Mouse (Mus musculus) heart, adult 18-20 months (tissue): ENCODE results near the gene 1700012P22Rik. TPM values are rescaled to one million over a fixed set of nuclear protein-coding genes. Genes with fewer than 3 reads are reported as not detected.
A peak's percentile ranks its signal among the peaks of the same experiment; 100 is the strongest.

Experiments
- DNase-seq, 2 experiments: peaks; one replicate each; pipeline ENCODE4 v3.0.0; 2021 to 2022; ENCODE audit warnings: mixed read lengths in 1 of 2
- long read RNA-seq, 2 experiments: library from polyadenylated mRNA; stranded (forward); transcript quantifications; one replicate each; pipeline ENCODE4 v2.0.0; 2021
- total RNA-seq, 2 experiments: library from RNA; stranded (reverse); gene quantifications; 2 replicates each; pipeline ENCODE4 v1.2.3; 2021

1700012P22Rik gene
- not detected for total RNA-seq
- long read RNA-seq, experiment 1, result 0 reads
- long read RNA-seq, experiment 2, result 0 reads

DNA sequence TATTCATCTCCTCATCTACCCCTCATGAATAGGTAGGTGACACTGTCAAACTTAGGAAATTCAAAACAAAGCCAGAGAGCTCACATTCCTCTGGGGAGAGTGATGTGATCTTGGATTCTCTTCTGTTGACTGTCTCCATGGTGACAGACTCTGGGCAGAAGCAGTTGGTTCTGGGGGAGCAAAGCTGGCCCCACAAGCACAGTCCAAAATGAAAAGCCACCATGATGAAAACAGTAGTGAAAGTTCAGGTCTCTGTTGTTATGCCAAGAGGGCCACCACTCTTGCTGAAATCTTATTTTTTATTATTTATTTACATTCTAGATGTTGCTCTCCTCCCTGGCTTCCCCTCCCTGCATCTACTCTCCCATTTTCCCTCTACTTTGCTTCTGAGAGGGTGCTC is at the start of gene 1700012P22Rik:
TSS of gene 1700012P22Rik (minus strand) at position 101 of the 400 bp plus-strand sequence.
- no peak for DNase-seq

DNA sequence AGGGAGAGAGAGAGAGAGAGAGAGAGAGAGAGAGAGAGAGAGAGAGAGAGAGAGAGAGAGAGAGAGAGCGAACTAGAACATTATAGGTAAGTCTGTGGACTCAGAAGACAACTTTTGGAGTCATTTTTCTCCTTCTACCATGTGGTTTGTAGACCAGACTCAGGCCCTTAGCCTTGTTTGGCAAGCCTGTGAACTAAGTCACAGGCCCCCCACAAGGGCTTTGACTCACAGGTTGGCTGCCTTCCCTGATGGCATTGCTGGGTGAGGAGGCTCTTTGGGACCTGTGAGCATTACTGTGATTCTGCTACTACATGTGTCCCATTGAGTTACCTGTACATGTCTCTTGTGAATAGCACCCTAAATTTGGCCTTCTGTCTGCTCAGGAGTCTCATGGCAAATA is 29.5 kb upstream of the 1700012P22Rik start:
- no peak for DNase-seq

DNA sequence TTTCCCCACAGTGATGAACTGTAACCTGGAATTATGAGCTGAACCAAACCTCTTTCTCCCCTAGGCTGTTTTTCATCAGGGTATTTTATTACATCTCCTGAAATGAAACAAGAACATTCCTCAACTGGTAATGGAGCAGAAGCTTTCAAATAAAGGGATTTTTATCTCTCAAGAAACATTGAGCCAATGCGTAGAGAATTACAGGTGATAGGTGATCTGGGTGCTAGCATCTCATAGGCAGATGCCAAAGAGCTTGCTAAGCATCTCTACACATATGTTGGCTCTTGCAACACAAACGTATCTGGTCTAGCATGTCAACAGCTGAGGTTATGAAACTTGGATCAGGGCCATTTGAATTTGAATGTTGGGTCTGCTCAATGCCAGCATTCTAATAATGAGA is 26.6 kb upstream of the 1700012P22Rik start:
- no peak for DNase-seq

DNA sequence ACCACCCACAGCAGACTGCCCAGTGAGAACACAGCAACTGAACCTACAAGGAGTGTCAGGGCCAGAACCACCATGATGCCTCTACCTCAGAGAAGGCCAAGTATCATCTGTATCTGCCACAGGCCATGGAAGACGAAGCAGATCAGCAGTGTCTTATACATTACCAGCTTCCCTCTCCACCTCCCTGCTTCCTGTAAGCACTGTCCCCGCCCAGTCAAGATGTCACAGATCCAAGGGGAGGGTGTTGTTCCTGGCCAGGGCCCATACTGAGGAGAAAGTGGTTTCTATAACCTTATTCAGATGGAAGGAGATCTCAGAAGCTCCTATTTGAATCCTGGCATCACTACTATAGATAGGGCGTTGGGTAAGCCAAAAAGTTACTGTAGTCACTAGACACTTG is 25.1 kb upstream of the 1700012P22Rik start, which contains the start of gene Aadacl3:
TSS of gene Aadacl3 (minus strand) at position 101 of the 400 bp plus-strand sequence.
- no peak for DNase-seq

DNA sequence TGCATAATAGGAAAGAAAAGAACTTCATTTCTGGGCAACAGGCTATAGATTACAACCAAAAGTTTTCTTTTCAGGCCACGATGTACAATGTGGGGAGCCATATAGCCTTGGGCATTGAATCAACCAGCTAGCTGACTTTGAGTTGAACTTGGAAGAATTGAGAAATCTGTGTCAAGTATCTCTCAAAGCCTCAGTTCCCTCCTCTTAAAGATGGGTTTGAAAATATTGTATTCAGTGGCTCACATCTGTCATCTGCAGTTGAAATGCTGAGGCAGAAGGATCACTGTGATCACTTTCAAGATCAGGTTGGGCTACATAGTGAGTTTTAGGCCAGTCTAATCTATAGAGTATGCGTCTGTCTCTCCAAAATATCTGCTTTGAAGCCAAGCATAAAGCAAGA is 14.6 kb upstream of the 1700012P22Rik start, which contains the start of gene Gm9944:
TSS of gene Gm9944 (minus strand) at position 101 of the 400 bp plus-strand sequence.
- DNase-seq, result no peak

DNA sequence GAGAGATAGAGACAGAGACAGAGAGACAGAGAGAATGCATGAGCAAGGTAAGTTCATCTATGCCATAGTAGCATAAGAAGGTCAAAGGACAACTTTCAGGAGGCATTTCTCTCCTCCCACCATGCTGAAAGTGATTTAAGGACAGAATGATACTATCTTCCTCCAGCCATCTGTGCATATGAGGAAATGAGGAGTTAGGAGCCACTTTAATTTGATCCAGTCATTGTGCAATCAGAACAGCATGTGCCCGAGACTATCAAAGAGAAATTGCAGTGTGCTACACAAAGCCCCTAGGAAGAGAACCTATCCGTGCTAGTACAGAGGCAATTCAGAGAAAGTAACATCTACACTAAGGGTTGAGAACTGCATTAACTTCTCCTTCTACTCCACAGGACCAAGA is 10.0 kb upstream of the 1700012P22Rik start:
- DNase-seq, result no peak

DNA sequence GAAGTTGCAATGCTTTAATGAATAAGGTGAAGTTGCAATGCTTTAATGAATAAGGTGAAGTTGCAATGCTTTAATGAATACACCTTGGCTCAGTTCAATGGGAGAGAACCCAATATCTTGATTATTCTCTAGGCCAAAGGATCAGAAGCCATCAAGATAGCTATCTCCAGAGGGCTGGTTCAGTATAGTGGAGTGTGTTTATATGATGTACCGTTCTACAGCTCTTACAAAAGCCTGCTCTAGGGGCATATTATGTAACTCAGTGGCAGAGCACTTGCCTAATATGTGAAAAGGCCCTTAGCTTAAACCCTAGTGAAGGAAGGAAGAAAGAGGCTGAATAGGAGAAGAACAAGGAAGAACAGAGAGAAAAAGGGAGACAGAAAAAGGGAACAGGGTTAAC is 3.0 kb upstream of the 1700012P22Rik start:
- DNase-seq, result no peak

DNA sequence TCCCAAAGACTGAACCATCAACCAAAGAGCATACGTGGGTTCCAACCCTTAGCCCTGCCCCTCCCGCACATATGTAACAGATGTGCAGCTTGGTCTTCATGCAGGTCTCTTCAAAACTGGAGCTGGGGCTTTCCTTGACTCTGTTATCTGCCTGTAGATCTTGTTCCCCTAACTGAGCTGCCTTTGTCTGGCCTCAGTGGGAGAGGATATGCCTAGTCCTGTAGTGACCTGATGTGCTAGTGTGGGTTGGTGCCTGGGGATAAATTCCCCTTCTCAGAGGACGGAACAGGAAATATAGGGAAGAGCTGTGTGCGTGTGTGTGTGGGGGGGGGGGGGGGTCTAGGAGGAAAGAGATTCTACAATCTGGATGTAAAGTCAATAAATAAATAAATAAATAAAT is 2.5 kb upstream of the 1700012P22Rik start:
- no peak for DNase-seq

DNA sequence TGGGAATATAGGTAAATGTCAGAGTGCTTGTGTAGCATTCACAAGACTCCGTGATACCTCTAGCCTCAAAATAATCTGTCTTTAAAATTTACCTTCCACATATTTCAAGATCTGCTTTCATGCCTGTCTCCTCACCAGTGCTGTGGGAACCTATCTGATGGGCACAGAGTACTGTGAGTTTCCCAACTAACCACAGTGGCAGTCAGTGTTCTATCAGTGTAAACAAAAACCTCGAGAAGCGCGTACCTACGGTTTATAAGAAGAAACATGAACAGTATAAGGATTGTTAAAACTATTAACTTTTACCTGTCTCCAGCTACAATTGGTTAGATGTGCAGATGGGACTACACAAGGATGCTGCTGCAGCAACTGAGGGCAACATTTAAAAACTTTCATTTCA is 5.4 kb downstream of the 1700012P22Rik start:
- DNase-seq, result no peak

DNA sequence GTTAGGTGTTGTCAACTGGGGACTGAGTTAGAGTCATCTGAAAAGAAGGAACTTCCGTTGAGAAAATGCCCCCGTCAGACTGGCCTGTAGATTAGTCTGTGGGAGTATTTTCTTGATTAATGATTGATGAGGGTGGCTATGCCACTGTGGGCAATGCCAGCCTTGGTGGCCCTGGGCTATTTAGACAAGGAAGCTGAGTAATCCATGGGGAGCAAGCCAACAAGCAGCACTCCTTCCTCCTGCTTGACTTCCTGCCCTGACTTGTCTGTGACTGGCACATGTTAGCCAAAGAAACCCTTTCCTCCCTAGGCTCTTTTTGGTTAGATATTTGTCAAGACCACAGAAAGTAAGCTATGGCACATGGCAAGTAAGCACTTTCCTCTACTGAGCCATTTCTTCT is 7.8 kb downstream of the 1700012P22Rik start:
- DNase-seq, result no peak

DNA sequence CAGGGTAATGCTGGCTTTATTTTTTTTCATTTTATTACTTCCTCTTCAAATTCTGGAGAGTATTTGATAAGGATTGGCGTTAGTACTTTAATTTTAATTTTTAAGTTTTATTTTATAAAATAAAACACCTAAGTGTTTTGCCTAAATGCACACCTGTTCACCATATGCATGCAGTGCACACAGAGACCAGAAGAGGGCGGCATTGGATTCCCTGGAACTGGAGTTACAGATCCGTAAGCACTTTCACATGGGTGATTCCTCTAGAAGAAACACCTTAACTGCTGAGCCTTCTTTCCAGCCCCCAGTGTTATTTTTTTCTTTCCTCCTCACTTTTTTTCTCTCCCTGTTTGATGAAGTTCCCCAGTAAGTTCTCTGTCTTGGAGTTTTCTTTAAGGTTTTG is 9.7 kb downstream of the 1700012P22Rik start:
- DNase-seq, result peak in 1 of 2 experiments; percentile 20

DNA sequence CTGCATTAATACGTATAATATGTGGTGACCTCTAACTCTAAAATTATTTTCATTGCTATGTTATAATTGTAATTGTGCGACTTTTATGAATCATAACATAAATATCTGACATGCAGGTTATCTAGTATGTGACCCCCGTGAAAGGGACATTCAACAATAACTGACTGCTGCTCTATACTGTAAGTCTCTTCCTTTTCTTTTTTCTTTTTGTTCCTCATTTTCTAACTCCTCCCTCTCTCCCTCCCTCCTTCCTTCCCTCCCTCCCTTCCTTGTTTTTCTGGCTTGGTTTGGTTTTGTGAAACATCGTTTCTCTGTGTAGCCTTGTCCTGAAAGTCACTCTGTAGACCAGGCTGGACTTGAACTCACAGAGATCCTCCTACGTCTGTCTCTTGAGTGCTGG is 14.0 kb downstream of the 1700012P22Rik start:
- DNase-seq, result no peak

DNA sequence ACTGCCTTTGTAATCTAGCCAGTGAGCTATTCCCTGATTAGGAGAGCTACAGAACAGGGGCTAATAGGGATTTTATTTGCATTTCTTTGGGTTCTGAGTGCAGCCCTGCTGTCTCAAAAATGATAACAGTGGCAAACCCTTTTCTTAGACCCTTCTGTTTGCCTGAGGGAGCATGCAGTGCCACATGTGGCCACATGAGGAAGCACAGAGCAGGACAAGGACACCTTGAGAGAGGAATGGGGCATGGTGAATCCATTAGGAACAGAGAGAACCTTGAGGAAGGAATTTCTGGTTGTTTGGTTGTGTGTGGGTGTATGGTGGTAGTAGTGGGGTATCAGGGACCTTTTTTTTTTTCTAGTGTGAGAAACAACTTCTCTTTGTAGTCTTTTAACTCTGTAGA is 17.9 kb downstream of the 1700012P22Rik start:
- DNase-seq, result no peak

DNA sequence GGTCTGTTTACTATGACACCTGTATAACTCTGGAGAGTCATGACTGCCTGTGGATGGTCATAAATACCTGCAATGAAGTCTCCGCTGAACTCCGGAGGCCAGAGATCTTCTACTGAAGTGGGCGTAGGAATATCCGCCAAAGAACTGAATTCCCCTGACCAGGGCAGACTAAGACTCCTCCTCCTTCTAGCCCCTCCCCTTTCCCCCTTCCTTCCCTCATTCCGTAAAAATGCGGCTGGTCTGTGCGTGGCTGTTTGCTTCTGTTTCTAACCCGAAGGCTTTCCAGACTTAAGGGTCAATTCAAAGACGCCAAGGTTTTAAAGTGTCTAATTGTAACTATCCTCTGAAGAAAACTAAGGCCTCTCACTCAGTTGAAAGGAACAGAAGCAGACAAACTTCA is 30.3 kb downstream of the 1700012P22Rik start, which contains the start of gene Pramef12:
TSS of gene Pramef12 (minus strand) at position 175 of the 400 bp plus-strand sequence.
- DNase-seq, result no peak

DNA sequence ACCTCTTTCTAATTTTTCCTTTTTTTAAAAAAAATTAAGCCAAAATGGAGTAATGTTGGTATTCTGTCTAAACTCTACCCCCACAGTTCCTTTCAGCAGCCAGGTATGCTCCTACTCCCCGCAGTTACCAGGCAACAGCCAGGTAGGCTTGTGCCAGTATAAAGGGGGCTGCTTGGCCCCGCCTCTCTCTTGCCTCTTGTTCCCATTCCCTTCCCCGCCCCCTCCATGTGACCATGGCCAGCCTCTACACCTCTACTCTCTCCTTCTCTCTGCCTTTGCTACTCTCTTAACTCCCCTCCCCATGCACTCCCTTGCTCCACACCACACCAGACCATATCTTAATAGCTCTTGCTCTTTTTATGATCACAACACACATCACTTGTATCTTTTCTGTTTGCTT is 32.3 kb downstream of the 1700012P22Rik start:
- no peak for DNase-seq

DNA sequence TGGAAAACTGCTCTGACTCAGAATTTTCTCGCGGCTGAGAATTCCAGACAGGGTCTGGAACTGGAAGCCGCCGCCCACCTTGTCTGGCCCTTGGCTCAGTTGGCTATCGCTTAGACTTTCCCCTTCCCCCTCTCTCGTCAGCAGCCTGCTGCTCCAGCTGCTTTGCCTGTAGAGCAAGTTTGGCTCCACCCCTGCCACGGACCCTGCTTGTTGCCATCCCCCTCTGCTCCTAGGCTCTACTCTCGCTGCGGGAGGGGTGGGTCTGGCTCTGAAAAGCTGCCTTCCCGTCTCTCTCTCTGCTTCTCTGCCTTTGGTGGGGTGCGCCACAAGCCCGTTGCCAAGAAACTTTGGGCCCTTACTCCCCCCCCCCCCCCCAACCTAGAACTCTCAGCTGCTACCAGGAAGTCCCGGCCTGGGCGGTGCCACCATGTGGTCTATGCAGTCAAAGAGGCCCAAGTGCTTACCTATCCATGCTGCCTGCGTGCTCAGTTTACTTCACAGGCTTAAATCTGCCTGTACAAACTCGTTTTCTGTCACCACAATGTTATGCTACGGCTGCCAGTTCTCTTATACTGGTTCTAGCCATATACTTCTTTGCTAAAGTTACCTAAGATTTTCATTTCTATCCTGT is 34.0 kb downstream of the 1700012P22Rik start:
- DNase-seq, result peak; percentile 6 to 7

DNA sequence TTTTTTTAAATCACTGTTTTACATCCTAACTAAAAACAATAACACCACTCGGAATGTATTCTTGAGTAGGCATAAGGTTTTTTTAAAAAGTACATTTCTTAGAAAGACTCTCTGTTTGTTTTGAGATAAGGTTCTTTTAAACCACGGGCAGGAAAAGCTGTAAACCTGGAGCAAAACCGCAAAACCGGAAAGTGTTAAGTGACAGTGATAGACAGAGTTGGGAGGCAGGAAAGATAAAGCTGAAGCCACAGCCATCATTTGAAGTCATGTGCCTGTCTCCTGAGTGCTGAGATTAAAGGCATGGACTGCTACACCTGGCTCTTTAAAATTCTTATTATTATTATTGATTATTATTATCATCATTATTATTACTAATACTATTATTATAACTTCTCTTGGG is 35.9 kb downstream of the 1700012P22Rik start:
- DNase-seq, result no peak

DNA sequence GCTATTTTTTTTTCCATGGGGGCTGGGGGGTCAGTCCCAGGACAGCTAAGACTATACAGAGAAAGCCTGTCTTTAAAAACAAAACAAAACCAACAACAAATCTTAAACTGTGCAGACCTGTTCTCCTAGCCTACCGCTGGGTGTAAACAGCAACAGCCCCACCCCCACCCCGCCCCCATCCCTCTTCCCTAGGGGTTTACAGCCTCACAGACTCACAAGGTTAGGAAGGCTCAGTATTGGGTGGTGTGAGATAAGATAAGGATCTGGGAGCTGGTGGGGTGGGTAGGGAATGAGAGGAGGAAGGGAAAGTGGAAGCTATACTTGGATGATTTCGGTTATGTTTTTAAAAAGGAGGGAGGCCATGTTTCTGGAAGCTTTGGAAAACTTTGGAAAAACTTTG is 42.3 kb downstream of the 1700012P22Rik start:
- no peak for DNase-seq

DNA sequence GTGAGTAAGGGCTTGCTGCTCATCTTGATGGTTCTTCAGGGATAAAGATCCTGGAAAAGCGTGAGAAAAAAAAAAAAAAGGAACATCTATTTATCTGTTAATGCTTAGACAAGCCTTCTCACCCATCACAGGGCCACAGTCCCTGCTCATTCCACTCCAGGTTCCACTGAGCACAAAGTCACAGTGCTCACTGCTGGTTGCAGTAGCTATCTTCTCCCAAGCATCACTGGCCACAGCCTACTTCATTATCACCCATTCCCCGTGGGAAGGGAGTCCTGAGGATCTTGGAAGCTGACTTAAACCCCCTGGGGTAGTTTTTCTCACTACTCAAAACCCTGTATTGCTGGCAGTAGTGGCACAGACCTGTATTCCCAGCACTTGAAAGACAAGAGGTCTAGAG is 60.7 kb downstream of the 1700012P22Rik start, which contains the start of gene Pramef20:
TSS of gene Pramef20 (minus strand) at position 23 of the 400 bp plus-strand sequence.
- DNase-seq, result no peak

Other genes with a start within 250 kb of the 1700012P22Rik start
- gene Oog2, start 248.1 kb downstream of the 1700012P22Rik start, total RNA-seq, result not detected
- not detected for gene C87977, start 225.5 kb downstream of the 1700012P22Rik start, total RNA-seq
- gene Pramel5, start 158.3 kb downstream of the 1700012P22Rik start, total RNA-seq, result not detected
- gene Gm13128, start 108.5 kb downstream of the 1700012P22Rik start, total RNA-seq, result not detected
- gene Gm13119, start 80.8 kb downstream of the 1700012P22Rik start, total RNA-seq, result not detected
- not detected for gene Pramef20, start 60.8 kb downstream of the 1700012P22Rik start, total RNA-seq
- not detected for gene Pramef12, start 30.3 kb downstream of the 1700012P22Rik start, total RNA-seq
- gene Gm9944, start 14.5 kb upstream of the 1700012P22Rik start, total RNA-seq, result not detected
- gene Aadacl3, start 25.0 kb upstream of the 1700012P22Rik start, total RNA-seq, result not detected
- not detected for gene 9430007A20Rik, start 81.0 kb upstream of the 1700012P22Rik start, total RNA-seq
- gene Gm13124, start 126.4 kb upstream of the 1700012P22Rik start, total RNA-seq, result not detected
- gene Aadacl4, start 174.9 kb upstream of the 1700012P22Rik start, total RNA-seq, result not detected
- not detected for gene Gm436, start 247.6 kb upstream of the 1700012P22Rik start, total RNA-seq